Mouse (Mus musculus): ENCODE results near the gene Mbtps2.

Gene Mbtps2

DNA sequence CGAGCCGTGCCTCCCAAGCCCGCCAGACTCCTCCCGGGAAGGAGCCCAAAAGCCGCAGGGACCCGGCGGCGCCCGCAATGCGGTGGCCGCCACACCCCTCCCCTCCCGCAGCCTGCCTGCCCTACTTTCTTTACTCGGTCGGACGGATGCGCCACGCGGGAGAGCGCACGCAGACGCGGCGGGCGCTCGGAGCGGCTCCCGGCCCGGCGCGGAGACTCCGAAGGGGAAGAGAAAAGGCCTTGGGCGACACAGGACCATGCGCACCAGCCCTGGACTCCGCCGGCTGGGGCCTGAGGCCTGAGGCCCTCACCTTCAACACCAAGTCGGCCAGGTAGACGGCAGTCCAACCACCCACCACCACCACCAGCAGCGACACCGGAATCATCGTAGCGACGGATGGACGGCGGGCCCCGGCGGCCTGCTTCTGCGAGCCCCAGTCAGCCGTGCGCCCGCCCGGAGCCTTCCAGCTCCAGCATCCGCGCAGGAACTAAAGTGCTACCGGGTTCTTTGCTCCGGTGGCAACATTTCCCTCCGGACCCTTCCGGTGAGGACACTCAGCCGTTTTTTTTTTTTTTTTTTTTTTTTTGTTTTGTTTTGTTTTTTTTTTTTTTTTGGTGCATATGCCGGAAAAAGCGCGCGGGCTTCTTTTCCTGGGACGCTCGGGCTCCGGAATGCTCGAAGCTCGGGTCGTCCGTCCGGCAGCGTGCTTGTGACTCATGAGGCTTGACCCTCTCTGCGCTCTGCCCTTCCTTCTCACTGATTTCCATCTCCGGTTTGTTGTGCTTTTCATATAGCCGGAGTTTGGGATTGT is at the start of gene Mbtps2:
TSS of gene Mbtps2 (minus strand) at position 530 of the 811 bp plus-strand sequence.
- peak; percentile 85 for DNase-seq (ENCODE audit: extremely low read depth, insufficient read length, low spot score)

DNA sequence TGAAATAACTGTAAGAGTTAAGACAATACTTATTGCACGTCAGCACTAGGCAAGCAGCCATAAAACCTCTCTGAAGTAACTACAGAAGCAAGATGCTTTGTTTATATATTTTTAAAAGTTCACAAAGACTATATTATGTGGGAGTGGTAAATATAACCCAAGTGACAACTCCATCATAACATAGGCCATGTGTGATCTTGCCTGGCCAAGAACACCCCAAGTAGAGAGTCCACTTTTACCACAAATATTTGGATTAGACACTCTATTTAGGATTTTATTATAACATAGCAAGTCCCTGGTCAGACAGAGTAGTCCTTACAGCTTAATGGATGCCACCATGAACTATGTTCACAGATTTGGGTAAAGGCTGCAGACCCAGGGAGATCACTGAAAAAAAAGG is 47.9 kb upstream of the Mbtps2 start:
- no peak for DNase-seq (ENCODE audit: extremely low read depth, insufficient read length, low spot score)

DNA sequence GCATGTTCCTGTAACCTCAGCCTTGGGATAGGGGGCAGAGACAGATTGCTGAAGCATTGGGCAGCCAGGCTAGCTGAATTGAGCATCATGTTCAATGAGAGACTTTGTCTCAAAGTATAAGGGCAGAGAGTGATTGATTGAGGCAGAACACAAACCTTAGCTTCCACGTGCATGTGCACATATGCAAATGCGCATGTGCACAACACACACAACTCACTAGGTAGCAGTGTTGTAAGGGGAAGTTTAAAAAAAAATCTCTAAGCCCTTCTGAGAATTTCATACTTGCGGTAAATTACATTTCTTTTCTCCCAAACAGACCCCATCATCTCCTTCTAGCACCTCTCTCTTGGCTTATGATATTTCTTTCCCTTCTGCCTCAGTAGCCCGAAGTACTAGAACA is 46.2 kb upstream of the Mbtps2 start:
- DNase-seq (ENCODE audit: extremely low read depth, insufficient read length, low spot score) = no peak

DNA sequence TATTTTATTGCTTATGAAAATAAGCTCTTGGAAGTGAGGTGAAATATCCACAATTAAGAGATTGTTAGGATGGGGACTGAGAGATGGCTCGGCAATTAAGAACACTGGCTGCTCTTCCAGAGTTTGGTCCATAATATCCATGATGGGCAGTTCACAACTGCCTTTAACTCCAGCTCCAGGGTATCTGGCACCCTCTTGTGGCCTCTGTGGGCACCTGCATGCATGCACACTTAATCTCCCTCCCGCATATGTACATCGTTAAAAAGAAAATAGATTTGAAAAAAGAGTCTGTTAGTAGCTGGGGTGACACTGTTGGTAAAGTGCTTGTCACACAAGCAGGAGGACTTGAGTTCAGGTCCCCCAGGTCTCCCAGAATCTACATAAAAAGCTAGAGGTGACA is 45.8 kb upstream of the Mbtps2 start:
- peak; percentile 9 for DNase-seq (ENCODE audit: extremely low read depth, insufficient read length, low spot score)

DNA sequence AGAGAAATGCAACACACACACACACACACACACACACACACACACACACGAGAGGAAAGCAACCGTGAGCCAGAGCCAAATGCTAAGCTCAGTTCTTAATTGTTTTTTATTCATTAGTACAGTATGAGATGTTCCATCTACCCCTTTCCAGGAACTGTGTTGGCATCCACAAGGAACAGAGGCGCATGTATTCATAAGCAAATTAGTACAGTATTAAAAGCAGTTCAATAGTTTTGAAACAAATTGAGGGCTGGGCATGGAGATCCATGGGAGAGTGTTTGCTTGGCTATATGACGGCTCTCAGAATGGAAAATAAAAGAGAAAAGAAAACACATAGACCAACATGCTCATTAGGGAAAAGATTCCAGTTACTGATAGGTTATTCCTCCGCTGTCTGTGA is 44.3 kb upstream of the Mbtps2 start:
- no peak for DNase-seq (ENCODE audit: extremely low read depth, insufficient read length, low spot score)

DNA sequence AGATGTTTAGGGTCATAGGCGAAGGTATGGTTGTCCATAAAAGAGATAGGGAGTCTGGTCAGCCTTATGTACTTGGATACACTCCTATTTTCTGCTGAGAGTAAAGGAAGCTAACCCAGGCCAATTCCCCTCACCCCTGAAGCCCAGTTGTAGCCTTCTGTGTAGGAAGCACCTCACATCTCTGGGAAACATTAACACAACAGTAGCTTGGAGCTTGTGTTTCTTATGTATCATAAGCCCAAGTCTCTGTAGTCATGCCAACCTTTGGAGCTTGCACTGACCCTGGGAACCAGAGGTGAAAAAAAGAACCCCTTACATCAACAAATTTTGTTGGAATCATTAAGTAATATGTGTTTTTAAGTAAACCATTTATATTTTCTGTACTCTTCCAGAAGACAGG is 38.7 kb upstream of the Mbtps2 start:
- no peak for DNase-seq (ENCODE audit: extremely low read depth, insufficient read length, low spot score)

DNA sequence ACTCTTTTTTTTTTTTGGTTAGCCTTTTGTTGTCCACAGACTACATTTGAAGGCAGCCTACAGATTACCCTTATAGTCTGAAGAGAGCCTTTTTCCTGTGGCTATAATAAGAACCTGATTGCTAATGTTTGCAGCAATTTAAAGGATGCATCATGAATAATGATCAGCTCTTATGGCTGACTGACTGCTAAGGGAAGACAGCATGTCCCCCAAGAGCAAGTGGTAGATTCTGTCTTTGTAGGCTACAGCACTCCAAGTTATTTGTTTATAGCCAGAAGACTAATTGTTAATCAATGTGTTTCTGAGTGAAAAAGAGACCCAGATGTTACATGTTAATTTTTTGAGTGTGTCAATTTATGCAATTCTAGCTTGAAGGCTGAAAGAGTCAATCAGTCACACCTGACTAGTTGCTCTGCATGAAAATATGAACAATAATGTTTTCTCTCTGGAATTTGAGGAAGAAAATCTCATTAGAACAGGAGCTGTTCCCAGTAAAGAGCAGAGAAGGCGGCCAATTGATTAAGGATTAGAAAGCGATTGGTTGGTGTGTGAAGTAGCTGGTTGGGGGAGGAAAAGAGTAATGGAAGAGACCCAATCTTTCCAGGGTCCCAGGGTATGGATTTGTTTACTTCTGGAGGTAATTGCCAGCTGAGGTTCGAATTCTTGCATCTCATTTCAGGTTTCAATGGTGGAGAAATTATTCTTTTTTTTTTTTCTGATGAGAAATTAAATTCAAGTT is 35.3 kb upstream of the Mbtps2 start:
- DNase-seq (ENCODE audit: extremely low read depth, insufficient read length, low spot score) = no peak

DNA sequence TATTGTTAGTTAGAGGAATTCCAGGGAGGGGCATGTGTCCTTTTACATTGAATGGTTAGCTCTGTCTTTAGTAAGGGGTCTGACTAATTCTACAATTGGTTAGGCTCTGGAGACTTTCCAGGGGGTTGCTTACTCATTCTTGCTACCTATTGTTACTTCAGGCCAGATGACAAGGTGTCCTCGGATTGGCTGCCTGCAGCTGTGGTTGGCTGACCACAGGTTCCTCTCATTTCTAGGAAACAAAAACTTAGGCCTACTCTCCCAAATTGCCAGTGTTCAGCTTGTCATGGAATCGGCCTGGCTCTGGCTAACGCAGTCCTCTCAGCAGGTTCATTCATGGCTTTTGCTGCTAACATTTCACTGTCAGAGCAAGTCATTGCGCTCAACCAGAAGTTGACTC is 31.8 kb upstream of the Mbtps2 start:
- DNase-seq (ENCODE audit: extremely low read depth, insufficient read length, low spot score) = no peak

DNA sequence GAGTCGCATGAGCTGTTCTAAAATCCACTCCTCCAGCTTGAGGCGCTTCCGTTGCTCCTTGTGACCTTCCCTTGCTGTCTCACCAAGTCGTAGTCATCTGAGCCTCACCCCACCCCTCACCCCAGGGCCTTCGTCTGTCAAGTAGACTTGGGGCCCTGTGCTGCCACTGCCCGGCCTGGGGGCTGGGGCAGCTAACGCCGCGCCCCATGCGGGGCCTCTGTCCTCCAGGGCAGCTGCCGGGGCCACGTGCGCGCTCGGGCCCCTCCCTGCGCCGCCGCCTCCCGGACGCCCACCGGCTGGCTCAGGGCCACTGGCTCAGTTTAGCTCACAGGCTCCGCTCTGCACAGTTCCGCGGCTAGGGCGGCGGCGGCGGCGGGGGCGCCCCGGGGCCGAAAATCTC is 14.4 kb upstream of the Mbtps2 start:
- no peak for DNase-seq (ENCODE audit: extremely low read depth, insufficient read length, low spot score)

DNA sequence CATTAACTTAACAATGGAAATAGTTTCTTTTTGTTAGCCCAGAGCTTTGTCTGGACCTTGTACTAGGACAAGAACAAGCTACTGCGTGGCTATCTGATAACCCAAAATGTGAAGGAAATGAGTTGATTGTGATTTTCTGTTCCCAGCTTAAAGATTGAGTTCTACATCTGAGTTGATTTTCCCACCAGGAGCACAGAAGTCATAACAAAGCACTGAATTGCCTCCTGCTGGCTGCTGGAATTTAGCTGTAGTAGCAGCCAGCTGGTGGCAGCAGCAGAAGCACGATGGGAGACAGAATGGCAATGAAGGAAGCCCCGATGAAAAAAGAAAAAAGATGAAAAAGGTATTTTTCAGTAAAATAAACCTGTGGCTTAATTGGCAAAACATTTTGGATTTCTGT is 2.9 kb upstream of the Mbtps2 start:
- peak; percentile 6 for DNase-seq (ENCODE audit: extremely low read depth, insufficient read length, low spot score)

DNA sequence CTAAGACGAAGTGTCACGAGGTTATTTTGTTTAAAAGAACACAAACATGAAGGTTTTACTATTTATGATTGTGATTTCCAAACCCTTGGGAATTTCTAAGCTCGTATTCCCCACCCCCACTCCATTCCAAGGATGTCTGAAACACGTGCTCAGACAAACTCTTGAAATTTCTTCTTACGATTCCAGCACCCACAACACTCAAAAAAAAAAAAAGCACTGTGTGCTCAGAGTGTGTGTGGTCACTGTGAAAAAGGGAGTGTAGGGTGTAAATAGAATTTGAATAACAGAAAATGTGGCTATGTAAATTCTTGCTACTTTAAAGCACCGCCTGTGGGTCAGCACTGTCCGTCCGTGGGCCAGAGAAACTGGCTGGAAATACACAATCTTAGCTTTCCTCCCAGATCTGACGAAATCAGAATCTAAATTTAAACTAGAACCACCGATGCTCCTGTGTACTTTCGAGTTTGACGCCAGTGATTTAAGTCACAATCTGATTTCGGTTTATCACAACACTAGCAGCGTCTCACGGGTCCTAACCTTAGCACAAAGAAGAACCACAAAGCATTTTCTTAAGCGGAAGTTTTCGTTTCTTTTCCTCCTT is 830 bp downstream of the Mbtps2 start:
- peak; percentile 26 for DNase-seq (ENCODE audit: extremely low read depth, insufficient read length, low spot score)

DNA sequence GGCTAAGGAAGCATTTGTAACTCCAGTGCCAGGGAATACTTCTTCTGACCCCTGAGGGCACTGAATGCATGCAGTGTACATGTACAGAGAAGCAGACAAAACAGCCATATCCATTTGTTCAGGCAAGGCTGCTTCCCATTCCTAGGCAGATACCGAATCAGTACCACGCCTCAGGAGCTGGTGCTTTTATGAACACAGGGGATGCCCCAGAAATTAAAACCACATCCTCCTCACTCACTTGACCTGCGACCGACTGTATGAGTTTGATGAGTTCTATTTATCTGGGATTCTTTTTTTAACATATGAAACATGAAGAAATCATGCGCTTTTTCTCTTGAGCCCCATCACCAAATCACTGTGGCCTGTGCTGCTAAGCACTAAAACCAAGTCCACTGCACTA is 1.7 kb downstream of the Mbtps2 start:
- no peak for DNase-seq (ENCODE audit: extremely low read depth, insufficient read length, low spot score)

DNA sequence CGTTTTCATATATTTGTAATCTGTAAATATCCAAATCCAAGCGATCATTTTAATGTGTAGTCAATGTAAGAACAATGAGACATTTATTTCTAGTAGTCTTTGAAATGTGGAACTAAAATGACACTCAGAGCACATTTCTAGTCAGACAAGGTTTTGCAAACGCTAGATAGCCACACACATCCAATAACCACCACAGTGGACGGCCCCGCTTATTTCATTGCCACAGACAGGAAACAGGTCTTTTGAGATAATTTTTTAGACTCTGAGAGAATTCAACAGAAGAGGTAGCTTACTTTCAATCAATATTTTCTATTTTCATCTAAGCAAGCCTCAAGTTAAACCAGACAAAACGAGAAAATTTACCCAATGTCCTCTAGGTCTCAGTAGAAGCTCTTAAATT is 2.6 kb downstream of the Mbtps2 start:
- no peak for DNase-seq (ENCODE audit: extremely low read depth, insufficient read length, low spot score)

DNA sequence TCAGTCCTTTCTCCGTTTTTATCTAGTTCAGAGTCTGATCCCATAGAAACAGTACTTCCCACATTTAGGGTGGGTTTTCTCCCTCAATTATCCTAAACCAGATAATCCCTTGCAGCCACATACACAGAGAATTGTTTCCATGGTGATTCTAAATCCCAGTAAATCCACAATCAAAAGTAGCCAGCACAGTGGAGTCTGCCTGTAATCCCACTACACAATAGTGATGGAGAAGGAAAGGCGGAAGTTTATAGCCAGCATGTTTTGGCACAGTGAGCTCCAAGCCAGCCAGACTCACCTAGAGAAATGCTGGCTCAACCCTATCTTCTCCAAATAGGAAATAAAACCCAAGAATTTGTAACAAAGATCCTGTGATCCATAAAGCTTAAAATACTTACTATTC is 3.9 kb downstream of the Mbtps2 start:
- DNase-seq (ENCODE audit: extremely low read depth, insufficient read length, low spot score) = no peak

DNA sequence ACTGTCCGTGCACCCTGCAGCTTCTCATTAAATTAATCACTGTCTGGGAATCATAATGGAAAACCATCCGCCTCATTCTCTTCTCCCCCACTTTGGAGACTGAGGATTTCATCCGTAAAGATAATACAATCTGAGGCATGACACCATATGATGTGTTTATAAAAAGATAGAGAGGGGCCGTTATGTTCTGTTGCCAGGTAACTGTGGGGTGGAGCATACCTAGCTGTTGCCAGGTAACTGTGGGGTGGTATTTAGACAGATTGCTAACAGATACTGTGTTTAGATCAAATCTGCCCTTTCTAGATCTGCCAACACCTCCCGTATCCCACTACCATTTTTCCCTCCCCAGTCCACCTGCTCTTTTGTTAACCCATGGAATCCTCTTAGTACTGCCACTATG is 11.5 kb downstream of the Mbtps2 start:
- no peak for DNase-seq (ENCODE audit: extremely low read depth, insufficient read length, low spot score)

DNA sequence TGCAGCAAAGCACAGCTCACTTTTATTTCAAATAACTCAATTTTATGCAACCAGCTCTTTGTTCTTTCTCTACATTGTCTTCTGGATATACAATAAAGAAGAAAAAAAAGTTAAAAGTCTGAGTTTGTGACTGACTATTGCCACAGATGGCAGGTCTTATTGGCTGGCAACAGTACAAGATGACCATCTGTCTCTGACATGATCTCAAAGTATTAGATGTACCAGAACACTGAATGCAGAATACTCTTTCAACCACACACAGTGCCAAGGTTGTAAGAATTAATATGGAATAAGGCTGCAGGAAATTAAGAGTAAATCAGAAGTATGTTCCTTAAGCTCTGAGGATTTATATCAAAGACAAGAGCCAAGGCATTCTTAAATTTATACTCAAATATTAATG is 12.1 kb downstream of the Mbtps2 start:
- no peak for DNase-seq (ENCODE audit: extremely low read depth, insufficient read length, low spot score)

DNA sequence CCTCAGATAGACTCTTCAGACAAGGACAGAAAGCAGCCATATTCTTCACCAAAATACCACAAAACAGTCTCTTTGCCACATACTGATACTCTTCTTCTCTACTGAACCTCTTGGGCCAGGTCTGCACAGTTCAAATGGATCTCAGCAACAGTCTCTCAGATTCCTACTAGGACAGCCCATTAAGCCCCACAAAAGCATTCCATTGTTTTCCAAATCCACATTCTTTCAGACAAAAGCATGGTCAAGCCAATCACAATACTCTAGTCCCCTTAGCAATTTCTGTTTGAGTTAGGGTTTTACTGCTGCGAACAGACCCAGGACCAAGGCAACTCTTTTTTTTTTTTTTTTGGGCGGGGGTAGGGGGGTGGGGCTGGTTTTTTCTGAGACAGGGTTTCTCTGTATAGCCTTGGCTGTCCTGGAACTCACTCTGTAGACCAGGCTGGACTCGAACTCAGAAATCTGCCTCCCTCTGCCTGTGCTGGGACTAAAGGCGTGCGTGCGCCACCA is 19.4 kb downstream of the Mbtps2 start:
- no peak for DNase-seq (ENCODE audit: extremely low read depth, insufficient read length, low spot score)

DNA sequence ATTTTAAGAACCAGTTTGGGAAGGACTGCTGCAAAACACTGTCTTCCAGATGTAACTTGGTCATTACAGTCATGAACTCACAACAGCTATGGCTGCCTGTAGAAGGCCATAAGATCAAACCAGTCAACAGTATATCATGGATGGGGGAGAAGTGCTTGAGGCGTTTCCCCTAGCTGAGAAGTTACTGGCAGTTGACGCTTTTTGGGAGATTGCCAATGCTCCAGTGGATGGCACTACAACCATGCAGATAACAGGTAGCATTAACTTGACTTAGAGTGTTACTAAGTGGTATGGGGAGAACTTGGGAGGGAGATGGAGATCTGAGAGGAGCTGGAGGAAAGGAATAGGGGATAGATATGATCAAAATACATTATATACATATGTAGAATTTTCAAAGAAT is 23.8 kb downstream of the Mbtps2 start:
- DNase-seq (ENCODE audit: extremely low read depth, insufficient read length, low spot score) = no peak

DNA sequence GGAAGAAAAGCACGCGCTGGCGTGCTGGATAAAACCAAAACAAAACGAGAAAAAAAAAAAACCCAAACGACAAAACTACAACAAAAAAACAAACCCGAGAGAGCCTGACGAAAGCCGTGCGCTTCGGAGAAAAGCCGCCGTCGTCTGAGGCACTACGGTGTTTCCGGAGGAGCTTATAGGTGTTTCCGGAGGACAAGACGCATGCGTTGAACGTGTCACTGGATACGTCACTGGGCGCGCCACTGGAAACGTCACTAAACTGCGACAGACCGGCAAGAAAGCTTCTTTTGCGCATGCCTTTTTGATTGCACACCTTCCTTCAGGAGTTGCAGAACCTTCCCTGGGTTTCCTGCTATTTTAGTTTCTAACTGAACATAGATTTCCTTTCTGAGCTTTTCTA is 29.7 kb downstream of the Mbtps2 start, which contains the start of gene Yy2:
TSS of gene Yy2 (minus strand) at position 146 of the 400 bp plus-strand sequence.
- DNase-seq (ENCODE audit: extremely low read depth, insufficient read length, low spot score) = no peak

DNA sequence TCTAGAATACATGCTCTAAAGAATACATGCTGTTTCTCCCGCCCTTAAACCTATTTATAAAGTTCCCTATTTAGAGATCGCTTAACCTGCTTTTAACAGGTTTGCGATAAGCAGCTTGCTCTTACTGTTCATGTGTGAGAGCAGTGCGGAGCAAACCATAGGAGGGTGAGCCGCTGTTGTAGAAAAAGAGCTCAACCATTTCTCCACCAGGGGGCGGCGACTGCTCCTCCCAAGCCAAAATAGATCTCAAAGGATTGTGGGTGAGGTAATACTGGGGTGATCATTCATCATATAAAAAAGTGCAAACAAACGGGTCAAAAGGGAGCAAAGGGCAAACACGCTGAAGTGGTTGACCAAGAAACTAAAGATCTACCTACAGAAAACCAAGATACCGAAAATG is 34.7 kb downstream of the Mbtps2 start:
- no peak for DNase-seq (ENCODE audit: extremely low read depth, insufficient read length, low spot score)

DNA sequence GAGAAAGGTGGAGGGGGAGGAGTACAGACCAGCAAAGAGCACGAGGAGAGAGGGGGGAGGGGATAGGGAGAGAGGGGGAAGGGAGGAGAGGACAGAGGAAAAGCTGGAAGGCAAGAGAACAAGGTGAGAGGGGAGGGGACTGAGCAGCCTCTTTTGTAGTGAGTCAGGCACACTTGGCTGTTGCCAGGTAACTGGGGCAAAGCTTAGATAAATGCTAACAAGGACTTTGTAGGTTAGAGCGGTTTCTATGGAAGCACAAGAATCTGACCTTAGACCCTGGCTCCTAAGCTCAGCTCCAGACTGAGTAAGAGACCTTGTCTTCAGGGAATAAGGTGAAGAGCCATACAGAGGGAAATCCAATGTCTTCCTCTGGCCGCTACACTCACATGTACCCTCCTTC is 51.4 kb downstream of the Mbtps2 start:
- DNase-seq (ENCODE audit: extremely low read depth, insufficient read length, low spot score) = no peak

DNA sequence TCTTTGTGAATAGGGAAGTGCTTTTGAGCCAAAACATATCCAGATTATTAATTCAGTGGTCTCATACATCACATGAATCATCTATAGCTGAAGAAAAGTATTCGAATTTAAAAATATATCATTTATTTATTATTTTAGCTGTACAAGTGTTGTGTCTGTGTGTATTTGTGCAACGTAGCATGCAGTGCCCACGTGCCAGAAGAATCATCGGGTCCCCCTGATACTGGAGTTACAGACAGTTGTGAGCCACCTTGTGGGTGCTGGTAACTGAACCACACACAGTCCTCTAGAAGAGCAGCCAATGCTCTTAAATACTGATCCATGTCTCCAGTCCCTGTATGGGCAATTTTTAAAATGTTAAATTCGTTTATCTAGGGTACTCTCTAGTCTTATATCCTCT is 92.1 kb downstream of the Mbtps2 start:
- DNase-seq (ENCODE audit: extremely low read depth, insufficient read length, low spot score) = no peak

Data from 3134 (cell line).